ENCODE assay signal across 8 mouse cellular contexts in the genomic region with DNA sequence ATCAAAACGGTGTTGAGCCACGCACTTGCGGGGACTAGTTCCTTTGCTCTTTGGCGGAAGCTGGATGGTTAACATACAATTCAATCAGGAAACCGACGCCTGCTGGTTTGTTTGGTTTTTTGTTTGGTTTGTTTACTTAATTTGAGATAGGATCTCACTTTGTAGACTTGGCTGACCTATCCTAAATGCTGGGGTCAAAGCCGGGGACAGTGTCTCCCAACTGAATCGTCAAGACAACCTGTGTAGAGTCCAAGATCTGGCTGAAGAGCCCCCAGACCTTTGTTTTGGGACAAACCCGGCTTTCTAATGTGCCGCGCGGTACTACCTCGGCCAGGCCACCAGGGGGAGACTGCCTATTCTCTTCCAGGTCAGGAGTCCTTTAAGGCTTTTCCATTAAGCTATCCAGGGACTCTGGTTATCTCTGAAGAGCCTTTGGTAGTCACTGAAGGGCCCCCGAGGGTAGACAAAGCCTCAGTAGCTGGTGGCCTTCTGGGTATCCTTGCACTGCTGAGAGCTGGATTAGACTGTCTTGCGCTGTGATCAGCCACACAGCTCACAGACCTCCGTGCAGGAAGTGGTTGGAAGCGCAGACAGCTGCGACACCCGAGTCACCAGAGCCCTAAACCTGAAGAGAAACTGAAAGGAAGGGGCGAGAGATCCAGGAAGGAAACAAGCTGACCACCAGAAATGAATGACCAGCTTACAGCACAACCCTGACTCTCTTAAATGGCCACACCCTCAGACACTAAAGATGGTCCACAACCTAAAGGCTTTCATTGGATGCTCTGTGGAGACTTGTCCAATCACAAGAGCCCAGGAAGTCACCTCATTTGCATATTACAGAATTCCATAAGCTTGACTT. TPM values are rescaled to one million over a fixed set of nuclear protein-coding genes. Genes with fewer than 3 reads are reported as not detected.
A peak's percentile ranks its signal among the peaks of the same experiment; 100 is the strongest.
DNase-seq lines count a peak whose midpoint lies in the region; ATAC-seq and TF ChIP-seq lines count a peak whose summit lies in the region.

No protein-coding gene starts in this region.

- peak overlapping the region; percentile 39 for H3K4me2 ChIP-seq in embryonic facial prominence, embryonic 13.5 days
- H3K4me2 ChIP-seq in heart, postnatal 0 days (ENCODE audit: low read depth, low read length): peak overlapping the region; percentile 61

- peaks cover 19% of the 10 kb centered on the region for H3K36me3 ChIP-seq in embryonic facial prominence, embryonic 13.5 days
- H3K36me3 ChIP-seq in heart, postnatal 0 days (replicated peaks; ENCODE audit: control insufficient read depth, insufficient read depth, low read length): peaks cover 18% of the 10 kb centered on the region
- peaks cover 10% of the 10 kb centered on the region for H3K36me3 ChIP-seq in small intestine, adult 2 months (ENCODE audit: control insufficient read depth, insufficient read depth, low read length)

- TF ChIP-seq CTCF in heart, postnatal 0 days (IDR thresholded peaks at IDR 0.05; ENCODE audit: low read depth): peak; percentile 81
- TF ChIP-seq CTCF in small intestine, adult 2 months (IDR thresholded peaks at IDR 0.05; ENCODE audit: extremely low read depth, insufficient read length, insufficient replicate concordance, low read depth, low read length): peak; percentile 98

- H3K9me3 ChIP-seq in embryonic facial prominence, embryonic 13.5 days: no peaks in the 10 kb centered on the region
- no peaks in the 10 kb centered on the region for H3K9me3 ChIP-seq in heart, postnatal 0 days (replicated peaks; ENCODE audit: control insufficient read depth, low read length)

- peak; percentile 43 for DNase-seq in ES-CJ7 (ENCODE audit: low read depth, low spot score)
- DNase-seq in adrenal gland, adult 2 months: peak; percentile 54
- peak; percentile 80 for DNase-seq in heart, postnatal 0 days (ENCODE audit: low spot score)
- DNase-seq in kidney, postnatal 25 days: peak; percentile 65 to 68
- DNase-seq in lung, postnatal 36 days: peak; percentile 77
- no peak for DNase-seq in right cerebral cortex, postnatal 36 days (ENCODE audit: low spot score in 2 of 2)

- H3K9ac ChIP-seq in embryonic facial prominence, embryonic 13.5 days: 0 out of 2 replicates have a peak overlapping the region, but pooled peaks have one; percentile 44
- peak overlapping the region; percentile 50; the same call in 1 of the 2 replicates for H3K9ac ChIP-seq in heart, postnatal 0 days (replicated peaks; ENCODE audit: low read depth, low read length)

- 34% methylated on average over 20 of the region's 20 CpGs for WGBS in embryonic facial prominence, embryonic 13.5 days
- 22% methylated on average over 20 of the region's 20 CpGs for WGBS in heart, postnatal 0 days
- 2% methylated on average over 20 of the region's 20 CpGs for WGBS in small intestine, adult 2 months

- no peak overlapping the region; the same call in 1 of the 2 replicates for H3K27ac ChIP-seq in embryonic facial prominence, embryonic 13.5 days
- peak overlapping the region; percentile 84 for H3K27ac ChIP-seq in heart, postnatal 0 days (ENCODE audit: low read depth)
- H3K27ac ChIP-seq in small intestine, adult 2 months (ENCODE audit: insufficient read depth, low read depth, low read length): peak overlapping the region; percentile 73

- H3K4me3 ChIP-seq in embryonic facial prominence, embryonic 13.5 days: 0 out of 2 replicates have a peak overlapping the region, but pooled peaks have one; percentile 14
- peak overlapping the region; percentile 48 for H3K4me3 ChIP-seq in heart, postnatal 0 days (ENCODE audit: low read depth, low read length)
- peak overlapping the region; percentile 61 for H3K4me3 ChIP-seq in small intestine, adult 2 months (ENCODE audit: low read depth, low read length)

- 0 out of 2 replicates have a peak, but pooled peaks have one; percentile 17 for TF ChIP-seq POLR2A in small intestine, adult 2 months (IDR thresholded peaks at IDR 0.05; ENCODE audit: low read depth, low read length)

- H3K27me3 ChIP-seq in embryonic facial prominence, embryonic 13.5 days: no peaks in the 10 kb centered on the region
- no peaks in the 10 kb centered on the region for H3K27me3 ChIP-seq in heart, postnatal 0 days (ENCODE audit: control insufficient read depth, insufficient read depth, low read length)
- no peaks in the 10 kb centered on the region for H3K27me3 ChIP-seq in small intestine, adult 2 months (ENCODE audit: control insufficient read depth, insufficient read depth, low read length)

- 0 out of 2 replicates have a peak, but pooled peaks have one; percentile 40 for ATAC-seq in embryonic facial prominence, embryonic 13.5 days (ENCODE audit: insufficient number of reproducible peaks, insufficient read depth, low FRiP score, low TSS enrichment, low read depth)
- peak; percentile 86 for ATAC-seq in heart, postnatal 0 days (ENCODE audit: insufficient read depth, low read depth)

- peaks cover 5% of the 10 kb centered on the region for H3K4me1 ChIP-seq in embryonic facial prominence, embryonic 13.5 days
- H3K4me1 ChIP-seq in heart, postnatal 0 days (ENCODE audit: control insufficient read depth, insufficient read depth): peaks cover 4% of the 10 kb centered on the region; the same call in 1 of the 2 replicates
- H3K4me1 ChIP-seq in small intestine, adult 2 months (ENCODE audit: control insufficient read depth, insufficient read depth, insufficient read length, low read length): peaks cover 19% of the 10 kb centered on the region; the same call in 1 of the 2 replicates

- no peak for TF ChIP-seq EP300 in heart, postnatal 0 days (IDR thresholded peaks at IDR 0.05; ENCODE audit: low read depth)

RNA-seq across cellular contexts. Expression of a gene that starts 10.3 kb away (rescaled TPM):
- total RNA-seq in adrenal gland, adult 2 months (2021): under 1 TPM in 1 of 2 experiments, not detected in 1; 0.09 TPM
- polyA plus RNA-seq in adrenal gland, adult 2 months (2012; rRNA removed): not detected in 2 replicates
- polyA plus RNA-seq in embryonic facial prominence, embryonic 13.5 days (2015; fragmentation: Nextera tagmentation; extraction: Ambion mirVana): 0.14 TPM in 1 of 2 replicates, not detected in the other
- total RNA-seq in heart, postnatal 0 days (2014; rRNA removed; ENCODE audit: low replicate concordance): not detected in 2 replicates
- 0.07 TPM in 1 of 2 replicates, not detected in the other for polyA plus RNA-seq in heart, postnatal 0 days (2015; fragmentation: Nextera tagmentation; extraction: Ambion mirVana)
- polyA plus RNA-seq in small intestine, adult 2 months (2012; rRNA removed): not detected in 2 replicates

RNA-seq across cellular contexts. Expression of a gene that starts 10.7 kb away (rescaled TPM):
- total RNA-seq in adrenal gland, adult 2 months (2021): 100 to 1,000 TPM; 143 to 198 TPM
- polyA plus RNA-seq in adrenal gland, adult 2 months (2012; rRNA removed): 545 and 648 TPM in 2 replicates
- 254 and 255 TPM in 2 replicates for polyA plus RNA-seq in embryonic facial prominence, embryonic 13.5 days (2015; fragmentation: Nextera tagmentation; extraction: Ambion mirVana)
- total RNA-seq in heart, postnatal 0 days (2014; rRNA removed; ENCODE audit: low replicate concordance): 301 and 362 TPM in 2 replicates
- polyA plus RNA-seq in heart, postnatal 0 days (2015; fragmentation: Nextera tagmentation; extraction: Ambion mirVana): 145 and 147 TPM in 2 replicates
- 87.9 and 160 TPM in 2 replicates for polyA plus RNA-seq in small intestine, adult 2 months (2012; rRNA removed)

RNA-seq across cellular contexts. Expression of a gene that starts 20.7 kb away (rescaled TPM):
- 1 to 10 TPM; 2.5 to 8.2 TPM for total RNA-seq in adrenal gland, adult 2 months (2021)
- 5.1 and 9.1 TPM in 2 replicates for polyA plus RNA-seq in adrenal gland, adult 2 months (2012; rRNA removed)
- polyA plus RNA-seq in embryonic facial prominence, embryonic 13.5 days (2015; fragmentation: Nextera tagmentation; extraction: Ambion mirVana): 45.4 and 46.9 TPM in 2 replicates
- 26.3 and 44.3 TPM in 2 replicates for total RNA-seq in heart, postnatal 0 days (2014; rRNA removed; ENCODE audit: low replicate concordance)
- 7.0 and 8.2 TPM in 2 replicates for polyA plus RNA-seq in heart, postnatal 0 days (2015; fragmentation: Nextera tagmentation; extraction: Ambion mirVana)
- 1.7 and 3.8 TPM in 2 replicates for polyA plus RNA-seq in small intestine, adult 2 months (2012; rRNA removed)

RNA-seq across cellular contexts. Expression of a gene that starts 24.0 kb away (rescaled TPM):
- total RNA-seq in adrenal gland, adult 2 months (2021): 1 to 10 TPM; 3.5 to 5.0 TPM
- 0.15 and 0.33 TPM in 2 replicates for polyA plus RNA-seq in adrenal gland, adult 2 months (2012; rRNA removed)
- 6.9 and 7.5 TPM in 2 replicates for polyA plus RNA-seq in embryonic facial prominence, embryonic 13.5 days (2015; fragmentation: Nextera tagmentation; extraction: Ambion mirVana)
- 4.1 and 6.6 TPM in 2 replicates for total RNA-seq in heart, postnatal 0 days (2014; rRNA removed; ENCODE audit: low replicate concordance)
- 2.2 TPM in 2 replicates for polyA plus RNA-seq in heart, postnatal 0 days (2015; fragmentation: Nextera tagmentation; extraction: Ambion mirVana)
- 0.10 and 0.29 TPM in 2 replicates for polyA plus RNA-seq in small intestine, adult 2 months (2012; rRNA removed)

RNA-seq across cellular contexts. Expression of a gene that starts 26.5 kb away (rescaled TPM):
- 10 to 100 TPM; 13.5 to 26.3 TPM for total RNA-seq in adrenal gland, adult 2 months (2021)
- 15.4 and 19.1 TPM in 2 replicates for polyA plus RNA-seq in adrenal gland, adult 2 months (2012; rRNA removed)
- 34.0 and 34.3 TPM in 2 replicates for polyA plus RNA-seq in embryonic facial prominence, embryonic 13.5 days (2015; fragmentation: Nextera tagmentation; extraction: Ambion mirVana)
- total RNA-seq in heart, postnatal 0 days (2014; rRNA removed; ENCODE audit: low replicate concordance): 90.4 and 94.8 TPM in 2 replicates
- 43.1 and 63.4 TPM in 2 replicates for polyA plus RNA-seq in heart, postnatal 0 days (2015; fragmentation: Nextera tagmentation; extraction: Ambion mirVana)
- 5.2 and 12.1 TPM in 2 replicates for polyA plus RNA-seq in small intestine, adult 2 months (2012; rRNA removed)

Comparison
In these comparisons a context has a peak if more than half of its experiments do, and no peak if none do; other contexts are left out.
1. DNase-seq: peak in ES-CJ7 (single experiment), adrenal gland, adult 2 months (single experiment), heart, postnatal 0 days (single experiment), kidney, postnatal 25 days (2 of 2) and lung, postnatal 36 days (single experiment); none in right cerebral cortex, postnatal 36 days (0 of 2).
2. Peak in every context shown above with its lines, with median percentiles within 50 percentile points of each other: H3K4me3 ChIP-seq.